Mouse (Mus musculus) MEL-GATA-1-ER (cell line): Measurements from ENCODE around the gene Lrit2.

Experiments
- DNase-seq: peaks from one replicate; pipeline ENCODE4 v3.0.0-alpha.2; 2012; ENCODE audit warnings: low read depth; ENCODE audit errors: extremely low read depth

The Lrit2 gene

GRCm38 (mm10) chr14:37067629-37068028 lies at the start of gene Lrit2:
Lrit2 (plus strand) TSS chr14:37067929.
- no peak for DNase-seq

- no peak for DNase-seq
Measured at GRCm38 (mm10) chr14:37027248-37027933, 40.3 kb upstream of the Lrit2 start.

GRCm38 (mm10) chr14:37027951-37028350 lies 39.8 kb upstream of the Lrit2 start:
- no peak for DNase-seq

- DNase-seq = no peak
Measured at GRCm38 (mm10) chr14:37028555-37028954, 39.2 kb upstream of the Lrit2 start.

GRCm38 (mm10) chr14:37032481-37033104 lies 35.1 kb upstream of the Lrit2 start:
- DNase-seq = no peak

- no peak for DNase-seq
Measured at GRCm38 (mm10) chr14:37033241-37033640, 34.5 kb upstream of the Lrit2 start.

GRCm38 (mm10) chr14:37034432-37034831 lies 33.3 kb upstream of the Lrit2 start:
- no peak for DNase-seq

- DNase-seq = no peak
Measured at GRCm38 (mm10) chr14:37048914-37049410, 18.8 kb upstream of the Lrit2 start, which contains the start of gene Rgr. Rgr (minus strand) TSS chr14:37048964.

GRCm38 (mm10) chr14:37064849-37065248 lies 2.9 kb upstream of the Lrit2 start:
- no peak for DNase-seq

- DNase-seq = no peak
Measured at GRCm38 (mm10) chr14:37066636-37067035, 1.1 kb upstream of the Lrit2 start.

GRCm38 (mm10) chr14:37068516-37068915 lies 787 bp downstream of the Lrit2 start:
- no peak for DNase-seq

GRCm38 (mm10) chr14:37080724-37081123 lies 13.0 kb downstream of the Lrit2 start:
- DNase-seq = no peak

- DNase-seq = no peak
Measured at GRCm38 (mm10) chr14:37083755-37084154, 16.0 kb downstream of the Lrit2 start.

GRCm38 (mm10) chr14:37094436-37094835 lies 26.7 kb downstream of the Lrit2 start:
- no peak for DNase-seq

- no peak for DNase-seq
Measured at GRCm38 (mm10) chr14:37095556-37095955, 27.8 kb downstream of the Lrit2 start.

GRCm38 (mm10) chr14:37097956-37098530 lies 30.3 kb downstream of the Lrit2 start, which contains the start of gene Cdhr1:
Cdhr1 (minus strand) TSS chr14:37098347.
- DNase-seq = no peak

- DNase-seq = no peak
Measured at GRCm38 (mm10) chr14:37101531-37101930, 33.8 kb downstream of the Lrit2 start.

- no peak for DNase-seq
Measured at GRCm38 (mm10) chr14:37102484-37102883, 34.8 kb downstream of the Lrit2 start.

GRCm38 (mm10) chr14:37104747-37105146 lies 37.0 kb downstream of the Lrit2 start:
- DNase-seq = no peak

- DNase-seq = no peak
Measured at GRCm38 (mm10) chr14:37105846-37106245, 38.1 kb downstream of the Lrit2 start.

- DNase-seq = peak; percentile 9
Measured at GRCm38 (mm10) chr14:37109460-37109859, 41.7 kb downstream of the Lrit2 start.

- no peak for DNase-seq
Measured at GRCm38 (mm10) chr14:37109975-37110374, 42.2 kb downstream of the Lrit2 start.
